Mouse (Mus musculus) embryo, embryonic 11.5 days (tissue): ENCODE measurements around the gene Cdc40.
"Not testable (repeated sequence)": the region's sequence is repeated elsewhere in the genome, so short reads cannot be mapped to it uniquely, and the experiment has no call there.

Experiments used
- DNase-seq: peaks from one replicate; pipeline ENCODE4 v3.0.0-alpha.2; 2012; ENCODE audit warnings: low read depth, low spot score

Gene Cdc40

DNA sequence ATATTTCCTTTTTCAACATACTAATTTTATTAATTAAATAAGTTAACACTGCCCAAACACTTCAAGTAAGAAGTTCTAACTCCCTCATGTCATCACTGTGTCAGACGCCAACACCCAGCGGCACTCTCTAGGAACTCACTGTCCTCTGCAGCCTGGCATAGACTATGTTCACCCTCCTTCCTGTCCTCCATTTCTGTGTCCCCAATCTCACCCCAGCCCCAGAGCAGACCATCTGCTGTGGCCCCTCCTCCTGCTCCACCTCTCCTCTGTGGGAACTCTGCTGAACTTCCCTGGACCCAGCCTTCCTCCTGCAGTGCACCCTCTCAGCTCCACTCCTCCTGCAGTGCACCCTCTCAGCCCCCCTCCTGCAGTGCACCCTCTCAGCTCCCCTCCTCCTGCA lies 15.0 kb downstream of the Cdc40 start:
- DNase-seq = no peak

DNA sequence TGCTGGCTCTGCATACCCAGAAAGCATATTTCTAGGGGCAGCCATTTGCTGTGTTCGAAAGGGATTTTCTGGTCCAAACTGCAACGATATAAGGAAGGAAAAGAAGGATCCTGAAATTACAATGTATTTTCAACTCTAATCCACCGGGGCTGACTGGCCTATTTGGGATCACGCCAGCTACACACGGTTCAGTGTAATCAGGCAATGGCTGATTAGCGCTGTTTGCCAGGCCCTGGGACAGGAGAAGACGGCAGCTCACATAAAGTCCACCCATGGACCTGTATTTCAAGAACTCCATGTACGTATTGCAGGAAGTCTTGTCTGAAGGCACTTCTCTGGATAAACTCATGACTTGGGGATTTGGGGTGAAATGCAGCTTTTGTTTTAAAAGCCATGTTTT lies 25.5 kb downstream of the Cdc40 start:
- no peak for DNase-seq

DNA sequence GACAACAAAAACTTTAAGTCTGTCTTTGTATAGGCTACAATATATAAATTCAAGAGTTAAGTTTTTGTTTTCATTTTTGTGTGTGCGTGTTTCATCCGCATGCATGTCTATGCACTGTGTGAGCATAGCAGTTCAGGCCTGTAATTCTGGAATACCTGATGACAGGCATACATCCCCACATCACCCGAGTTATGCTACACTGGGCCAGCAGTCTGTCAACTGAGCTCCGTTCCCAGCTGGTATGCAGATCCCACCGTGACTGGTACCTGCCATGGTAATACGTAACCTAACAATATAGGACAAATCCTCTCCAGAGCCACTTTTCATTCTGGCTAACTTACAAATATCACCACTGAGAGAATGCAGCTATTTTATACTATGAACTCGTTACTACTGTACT lies 26.4 kb downstream of the Cdc40 start:
- DNase-seq = no peak

DNA sequence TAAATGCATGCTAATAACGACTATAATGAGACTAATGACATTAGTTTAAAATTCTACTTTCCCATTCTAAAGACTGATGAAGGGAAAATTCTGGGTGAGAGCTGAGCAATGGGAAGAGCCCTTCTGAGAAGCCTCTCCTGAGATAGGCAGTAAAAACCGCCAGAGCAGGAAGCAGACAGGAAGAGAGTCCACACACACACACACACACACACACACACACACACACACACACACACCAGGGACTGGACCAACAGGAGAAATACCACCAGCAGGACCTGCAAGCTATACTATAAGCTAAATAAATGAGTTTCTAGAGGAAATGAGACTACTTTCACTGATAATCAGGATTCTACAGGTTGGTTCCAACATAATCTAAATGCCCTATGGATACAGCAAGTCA lies 27.5 kb downstream of the Cdc40 start:
- DNase-seq = no peak

DNA sequence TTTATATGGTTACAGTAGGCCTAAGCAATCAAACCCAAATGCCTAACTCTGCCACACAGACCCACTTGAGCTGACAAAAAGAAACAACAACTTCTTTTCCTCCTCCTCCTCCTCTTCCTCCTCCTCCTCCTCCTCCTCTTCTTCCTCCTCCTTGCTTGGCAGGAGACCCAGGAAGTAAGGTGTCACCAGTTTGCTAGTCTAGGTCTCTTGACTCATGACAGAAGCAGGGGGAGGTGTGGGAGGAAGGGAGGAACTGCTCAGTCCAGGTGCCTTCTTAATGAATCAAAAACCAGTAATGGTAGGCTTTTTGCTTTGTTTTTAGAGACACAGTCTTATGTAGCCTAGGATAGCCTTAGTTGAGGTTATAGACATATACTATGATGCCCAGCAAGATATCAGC lies 32.0 kb downstream of the Cdc40 start:
- DNase-seq = no peak

DNA sequence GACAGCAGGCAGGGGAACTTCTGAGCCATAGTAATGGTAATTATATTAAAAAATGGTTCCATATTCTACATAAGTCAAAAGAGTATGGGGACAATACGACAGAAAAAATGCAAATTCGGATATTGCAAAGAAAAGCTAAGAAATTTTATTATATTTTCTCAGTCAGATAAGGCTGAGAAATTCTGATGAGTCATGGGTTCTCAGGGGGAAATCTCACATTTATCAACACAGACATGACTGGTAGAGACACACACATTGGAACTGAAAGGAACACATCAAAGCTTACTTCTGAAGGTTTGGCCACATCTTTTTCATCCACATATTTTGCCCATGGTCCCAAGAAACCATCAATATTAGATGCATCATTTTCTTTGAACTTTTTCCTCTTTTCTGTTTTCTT lies 32.5 kb downstream of the Cdc40 start:
- DNase-seq = no peak

DNA sequence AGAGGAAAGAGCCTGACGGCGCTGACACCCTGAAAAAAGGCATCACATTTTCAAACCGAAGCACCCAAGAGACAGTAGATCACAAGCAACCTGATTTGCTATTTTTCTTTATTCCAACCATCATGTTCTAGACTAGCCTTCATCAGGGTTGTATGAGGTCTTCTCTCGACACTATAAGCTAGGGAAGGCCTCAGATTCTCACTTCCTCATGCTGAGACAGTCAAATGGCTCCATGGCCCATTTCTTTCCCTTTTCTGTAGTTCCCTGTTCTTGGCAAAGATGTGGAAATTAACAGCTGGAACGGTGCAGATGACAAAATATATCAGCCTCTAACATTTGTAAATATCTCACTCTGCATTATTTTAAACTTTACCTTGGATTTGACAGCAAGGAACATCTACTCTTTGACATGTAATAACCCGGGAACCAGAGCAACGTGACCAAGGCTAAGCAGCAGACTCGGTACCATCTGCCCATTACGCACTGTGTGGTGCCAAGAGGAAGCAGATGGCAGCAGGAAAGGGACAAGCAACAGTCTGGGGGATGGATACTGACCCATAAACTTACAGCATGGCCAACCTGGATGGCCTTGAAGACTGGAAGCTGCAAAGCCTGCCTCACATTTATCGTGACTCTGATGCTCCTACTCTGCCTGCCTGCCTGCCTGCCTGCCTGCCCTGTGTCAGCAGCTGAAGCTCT lies 35.8 kb downstream of the Cdc40 start:
- DNase-seq = no peak

DNA sequence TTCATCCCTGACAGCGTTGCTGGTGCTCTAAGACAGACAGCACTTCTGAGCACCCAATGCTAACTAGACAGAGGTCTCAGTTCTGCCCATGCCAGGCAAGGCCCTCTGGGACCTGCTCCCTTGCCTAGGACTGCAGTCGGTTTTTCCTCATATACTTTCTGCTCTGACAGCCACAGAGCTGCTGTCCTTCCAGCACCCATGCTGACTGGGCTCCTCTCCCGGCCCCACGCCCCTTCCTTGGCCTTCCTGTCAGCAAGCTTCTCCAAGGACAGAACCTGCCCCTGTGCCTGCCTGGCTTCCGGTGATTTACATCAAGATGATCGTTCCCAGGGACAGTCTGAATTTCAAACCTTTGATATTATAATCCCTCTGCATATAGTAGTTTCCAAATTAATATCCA lies 37.5 kb downstream of the Cdc40 start:
- no peak for DNase-seq

DNA sequence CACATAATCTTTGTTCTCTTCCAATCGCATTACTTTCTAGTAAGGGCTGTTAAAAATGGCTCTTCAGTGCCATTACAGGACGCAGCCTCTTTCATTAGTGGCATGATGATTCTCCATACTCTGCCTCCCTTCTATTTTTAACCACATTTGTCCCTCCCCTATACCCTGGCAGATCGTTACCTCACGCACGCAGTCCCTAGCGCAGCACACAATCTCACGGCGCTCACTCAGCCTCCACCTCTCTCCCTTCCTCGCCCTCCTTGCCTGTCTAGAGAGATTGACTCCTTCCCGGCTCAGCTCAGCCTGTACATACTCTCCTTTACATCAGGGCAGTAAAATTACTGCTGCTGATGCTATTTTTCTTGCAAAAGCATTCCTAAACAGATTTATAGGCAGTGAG lies 38.6 kb downstream of the Cdc40 start:
- DNase-seq = no peak

DNA sequence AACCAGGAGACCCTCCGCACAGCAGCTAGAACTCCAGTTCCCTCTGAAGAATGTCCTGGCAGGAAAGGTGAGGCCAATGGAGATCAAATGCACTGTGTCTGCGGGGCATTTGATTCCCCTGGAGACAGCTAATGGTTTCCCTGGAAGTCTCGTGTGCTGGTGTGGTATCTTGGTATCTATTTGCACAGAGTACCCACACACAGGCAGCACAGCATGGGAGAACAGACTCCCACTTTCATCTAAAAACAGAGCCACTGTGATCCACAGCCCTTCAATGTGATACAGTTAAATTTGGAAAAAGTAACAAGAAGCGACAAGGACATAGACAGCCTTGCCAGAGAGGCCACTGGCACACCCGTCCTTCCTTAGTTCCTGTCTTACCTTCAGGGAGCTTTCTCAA lies 39.3 kb downstream of the Cdc40 start:
- DNase-seq = no peak

DNA sequence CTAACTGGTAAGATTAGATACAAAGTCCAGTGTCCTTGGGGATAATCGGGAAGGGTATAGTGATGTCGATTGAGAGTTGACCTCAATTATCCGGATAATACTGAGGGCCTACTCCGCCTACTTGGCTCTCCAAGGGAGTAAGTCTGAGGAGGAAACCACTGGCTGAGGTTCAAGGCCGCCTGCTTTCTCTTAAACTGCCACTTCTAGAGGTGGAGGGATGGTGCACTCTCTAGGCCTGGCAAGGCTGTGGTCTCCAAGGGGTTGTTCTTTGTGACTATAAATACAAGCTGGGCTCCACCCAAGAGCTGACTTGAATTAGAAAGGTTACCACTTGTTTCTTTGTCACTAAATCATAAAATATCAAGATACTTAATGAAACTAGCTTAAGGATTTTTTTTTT lies 43.0 kb downstream of the Cdc40 start:
- DNase-seq = no peak

DNA sequence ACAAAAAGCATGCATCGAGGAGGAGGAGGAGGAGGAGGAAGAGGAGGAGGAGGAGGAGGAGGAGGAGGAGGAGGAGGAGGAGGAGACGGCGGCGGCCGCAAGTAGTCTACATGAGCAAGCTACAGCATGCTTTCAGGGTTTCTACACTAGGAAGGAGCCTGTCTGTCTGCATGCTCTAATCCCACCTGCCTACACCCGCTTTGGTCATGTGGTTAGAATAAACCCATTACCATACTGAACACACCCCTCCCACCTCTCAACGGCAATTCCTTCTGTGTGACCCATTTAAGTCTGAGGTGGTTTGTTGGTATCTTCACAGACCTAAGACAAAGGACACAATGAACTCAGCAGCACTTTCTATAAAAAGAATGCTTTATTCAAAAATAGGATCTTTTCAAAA lies 51.8 kb downstream of the Cdc40 start:
- DNase-seq = no peak

DNA sequence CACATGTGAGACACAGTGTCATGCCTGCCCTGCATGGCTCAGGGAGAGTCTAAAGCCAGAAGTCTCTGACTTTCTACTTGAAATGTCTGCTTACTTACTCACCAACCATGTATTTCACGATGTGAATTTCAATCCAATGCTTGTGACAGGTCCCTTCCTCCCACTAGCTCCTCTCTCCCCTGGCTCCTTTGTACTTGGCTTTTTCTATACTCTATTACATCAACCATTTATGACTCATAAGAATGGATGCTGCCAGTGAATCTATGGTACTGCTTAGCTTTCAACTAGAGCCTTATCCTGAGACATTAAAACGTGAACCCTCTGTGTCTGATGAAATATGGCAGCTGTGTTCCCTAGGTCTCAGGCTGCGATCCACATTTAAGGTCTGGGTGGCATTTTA lies 52.8 kb downstream of the Cdc40 start:
- DNase-seq = no peak

DNA sequence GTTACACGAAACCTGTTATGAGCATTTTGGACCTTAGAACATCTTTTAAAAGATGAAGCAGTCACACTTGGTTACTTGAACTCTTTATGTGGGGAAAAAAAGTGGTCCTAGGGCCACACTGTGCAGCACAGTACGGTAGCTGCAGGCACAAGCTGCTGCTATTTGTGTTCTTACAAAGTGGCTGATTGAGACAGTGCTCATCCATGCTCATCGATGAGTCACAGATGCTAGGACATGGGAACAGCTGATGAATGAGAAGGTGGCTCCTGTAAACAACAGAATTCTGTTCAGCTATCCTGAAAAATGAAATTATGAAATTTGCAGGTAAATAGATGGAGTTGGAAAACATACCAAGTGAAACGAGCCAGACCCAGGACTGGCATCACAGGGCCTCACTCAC lies 55.4 kb downstream of the Cdc40 start:
- no peak for DNase-seq

DNA sequence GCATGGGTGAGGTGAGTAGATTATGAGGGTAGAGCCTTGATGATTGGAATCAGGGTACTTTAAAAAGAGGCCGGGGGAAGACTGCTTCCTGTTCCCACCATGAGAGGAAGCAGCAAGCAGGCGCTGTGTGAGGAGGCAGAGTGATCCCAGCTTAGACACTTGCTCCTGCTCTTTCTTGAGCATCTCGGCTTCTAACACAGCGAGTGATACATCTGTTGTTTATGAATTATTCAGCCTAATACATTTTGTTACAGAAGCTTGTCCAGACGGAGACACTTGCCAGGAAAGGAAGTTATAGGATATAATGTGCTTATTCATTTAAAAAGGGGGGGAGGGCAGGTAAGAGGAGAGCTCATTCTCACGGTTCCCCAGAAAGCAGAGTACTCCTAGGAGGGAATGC lies 57.2 kb downstream of the Cdc40 start:
- DNase-seq = no peak

DNA sequence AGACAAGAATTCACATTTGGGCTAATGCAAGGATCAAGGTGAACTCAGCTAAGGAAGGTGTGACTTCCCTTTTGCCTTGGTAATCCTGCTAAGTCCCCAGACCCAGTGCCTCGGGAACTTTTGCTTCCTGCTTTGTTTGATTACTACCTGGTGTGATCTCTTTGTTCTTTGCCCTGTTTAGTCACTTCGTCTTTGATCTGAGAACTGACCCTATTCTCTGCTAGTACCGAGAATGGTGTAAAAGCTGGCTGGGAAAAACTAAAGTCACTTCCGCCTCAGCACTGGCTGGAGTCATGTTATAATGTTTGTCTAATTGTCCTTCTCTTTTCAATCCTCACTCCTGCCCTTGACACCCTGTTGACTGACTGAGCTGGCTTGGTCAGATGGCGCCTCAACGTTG lies 66.6 kb downstream of the Cdc40 start:
- DNase-seq = no peak

DNA sequence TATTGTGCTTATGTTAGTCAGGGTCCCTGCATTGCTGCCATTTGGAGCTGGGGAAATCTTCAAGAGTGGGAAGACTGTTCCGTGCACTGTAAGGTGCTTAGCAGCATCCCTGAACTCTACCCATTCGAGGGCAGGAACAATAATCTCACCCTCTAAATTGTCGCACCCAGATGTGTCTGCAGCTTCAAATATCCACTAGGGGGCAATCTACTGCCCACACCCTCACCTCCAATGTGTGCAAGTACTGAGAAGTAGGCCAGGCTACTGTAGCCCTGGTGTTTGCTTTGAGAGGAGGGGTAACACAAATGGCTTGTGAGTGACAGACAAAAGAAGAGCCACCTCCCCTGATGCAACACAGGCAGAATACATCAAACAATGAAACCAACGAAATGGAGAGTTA lies 69.5 kb downstream of the Cdc40 start:
- DNase-seq = no peak

DNA sequence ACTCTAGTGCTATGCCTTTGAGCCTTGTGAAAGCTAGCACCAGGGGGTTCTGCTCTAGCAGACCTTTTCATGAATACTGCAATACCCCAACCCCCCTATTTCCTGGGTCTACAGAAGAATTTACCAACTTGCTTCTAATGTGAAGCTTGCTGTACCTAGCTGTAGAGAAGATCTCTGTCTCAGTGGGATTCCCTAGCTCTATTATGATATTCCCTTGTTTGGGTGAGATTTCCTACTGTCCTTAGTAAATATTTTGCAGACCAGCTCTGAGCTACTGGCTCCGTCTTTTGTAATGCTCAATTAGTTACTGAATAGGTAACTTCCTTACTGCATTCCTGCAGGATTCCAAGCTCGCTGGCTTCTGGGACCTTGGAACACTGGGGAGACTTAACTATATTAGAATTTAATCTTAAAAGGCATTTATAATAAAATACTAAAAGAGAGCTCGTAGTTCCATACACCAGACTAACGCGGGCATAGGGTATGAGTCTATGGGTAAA lies 73.7 kb downstream of the Cdc40 start:
- not testable (repeated sequence) for DNase-seq

DNA sequence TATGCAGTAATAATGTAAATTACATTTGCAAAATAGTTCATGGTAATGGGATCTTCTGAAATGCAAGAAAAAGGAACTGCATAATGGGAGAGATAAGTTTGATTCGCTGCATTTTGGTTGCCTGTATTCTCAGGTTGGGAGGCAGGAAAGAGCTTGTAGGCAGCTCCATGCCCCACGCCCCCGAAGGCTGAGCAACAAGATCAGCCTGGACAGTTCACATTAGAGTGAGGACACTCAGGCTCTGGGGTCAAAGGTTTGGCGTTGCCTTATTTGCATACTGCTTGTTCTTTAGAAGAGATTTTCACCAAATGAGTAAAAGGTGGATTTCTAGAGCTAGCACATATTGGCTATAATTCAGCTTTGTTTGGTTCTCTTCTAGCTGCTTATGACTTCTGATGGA lies 76.9 kb downstream of the Cdc40 start:
- DNase-seq = no peak

DNA sequence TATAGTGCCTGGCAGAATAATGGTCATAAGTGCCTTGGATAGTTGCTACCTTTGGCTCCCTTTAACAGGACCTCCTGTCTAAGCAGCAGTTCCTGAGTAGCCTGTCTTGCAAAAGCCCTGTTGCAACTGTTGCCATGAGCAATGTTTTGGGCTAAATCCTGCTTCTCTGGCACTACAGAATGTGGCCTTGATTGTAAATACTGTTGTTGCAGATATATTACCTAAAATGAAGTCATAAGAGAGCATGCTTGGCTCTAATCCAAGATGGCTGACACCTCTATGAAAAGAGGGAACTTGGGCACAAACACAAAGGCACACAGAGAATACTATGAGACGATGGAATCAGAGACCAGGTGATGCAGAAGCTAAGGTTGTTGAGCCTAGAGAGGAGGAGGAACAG lies 77.9 kb downstream of the Cdc40 start:
- no peak for DNase-seq

DNA sequence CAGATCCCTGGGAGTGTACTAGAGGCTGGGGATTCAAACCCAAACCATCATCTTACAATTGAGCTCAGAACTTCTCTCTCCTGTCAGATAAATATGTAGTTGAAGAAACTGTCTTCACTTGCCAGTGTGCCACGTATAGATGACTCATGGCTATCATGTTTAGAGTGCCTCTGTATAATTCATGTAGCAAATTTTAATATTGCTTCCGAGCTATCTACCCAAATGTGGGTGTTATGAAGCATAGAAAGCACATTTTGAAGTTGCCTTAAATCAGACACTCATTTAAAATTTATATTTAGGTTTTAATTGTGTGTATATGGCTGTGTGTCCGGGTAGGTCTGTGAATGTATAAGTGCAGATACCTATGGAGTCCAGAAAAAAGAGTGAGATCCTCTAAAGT lies 91.0 kb downstream of the Cdc40 start:
- no peak for DNase-seq

DNA sequence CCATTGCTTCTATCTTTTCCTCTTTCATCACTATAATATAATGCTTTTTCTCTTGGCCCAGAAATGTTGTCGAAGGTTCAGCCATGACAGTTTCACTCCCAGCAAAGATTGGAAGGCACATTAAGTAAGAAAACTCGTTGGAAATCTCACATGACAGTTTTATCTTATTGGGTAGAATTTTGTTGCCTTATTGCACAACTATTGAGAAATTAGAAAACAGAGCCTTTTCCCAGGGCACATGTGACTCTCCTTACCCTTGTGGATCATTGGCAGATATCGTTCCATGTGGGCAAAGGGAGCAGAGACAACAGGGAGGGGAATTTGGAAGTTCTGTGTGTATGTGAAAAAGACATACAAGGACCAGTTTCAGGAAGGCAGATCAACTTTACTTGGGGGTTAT lies 92.7 kb downstream of the Cdc40 start:
- no peak for DNase-seq
